29 mouse cellular contexts compared by ENCODE assay signal in genomic region chr2:156518306-156518705, GRCm38 (mm10). TPM values are rescaled to one million over a fixed set of nuclear protein-coding genes. Genes with fewer than 3 reads are reported as not detected.
A peak's percentile ranks its signal among the peaks of the same experiment; 100 is the strongest.
DNase-seq lines count a peak whose midpoint lies in the region; ATAC-seq and TF ChIP-seq lines count a peak whose summit lies in the region.
"Had no signal": no experiment of that assay in that cellular context is flagged by ENCODE, and none has a peak within 500 bp of the region (broad histone marks: within the 10 kb centered on the region; RNA-seq: fewer than 3 reads in every experiment).

No protein-coding gene starts in this region.

- no peak for ATAC-seq in embryonic facial prominence, embryonic 13.5 days (ENCODE audit: insufficient number of reproducible peaks, insufficient read depth, low FRiP score, low TSS enrichment, low read depth)
- ATAC-seq: activated CD4-positive, CD25-positive, alpha-beta regulatory T cell, adult 4 months; CD4-positive, CD25-positive, alpha-beta regulatory T cell, adult 4 months; forebrain, embryonic 15.5 days; forebrain, postnatal 0 days; Patski had no signal

- no peak for DNase-seq in embryonic facial prominence, embryonic 10.5 days (ENCODE audit: low spot score)
- peak; percentile 51 for DNase-seq in layer of hippocampus, adult 9-11 months
- DNase-seq in layer of hippocampus, adult 2 months (ENCODE audit: low spot score in 2 of 2), result no peak
- peak; percentile 57 to 58 for DNase-seq in right cerebral cortex, adult 2 months (ENCODE audit: low spot score in 2 of 2)
- no peak for DNase-seq in right cerebral cortex, postnatal 10 days (ENCODE audit: low spot score in 2 of 2)
- DNase-seq in left cerebral cortex, postnatal 10 days (ENCODE audit: extremely low spot score in 1 of 2, low spot score in 2 of 2), result no peak
- DNase-seq: adrenal gland, adult 8-10 months; adrenal gland, postnatal 14 days; adrenal gland, postnatal 36 days; B cell, adult 2 months; cerebellum, adult 11 months; cerebellum, adult 18-20 months; cerebellum, adult 8-10 months; cerebellum, adult 9-11 months; cerebellum, postnatal 14 days; cerebellum, postnatal 36 days; embryo, embryonic 11 days; forebrain, postnatal 0 days had no signal

- no peak overlapping the region for H3K4me2 ChIP-seq in embryonic facial prominence, embryonic 13.5 days
- H3K4me2 ChIP-seq: embryonic facial prominence, embryonic 12.5 days; embryonic facial prominence, embryonic 15.5 days; forebrain, embryonic 12.5 days; forebrain, embryonic 15.5 days had no signal

- H3K4me1 ChIP-seq in embryonic facial prominence, embryonic 13.5 days, result peaks cover 4% of the 10 kb centered on the region; the same call in 1 of the 2 replicates
- H3K4me1 ChIP-seq in embryonic facial prominence, embryonic 10.5 days, result peaks cover 5% of the 10 kb centered on the region; the same call in 1 of the 2 replicates
- H3K4me1 ChIP-seq: embryonic facial prominence, embryonic 12.5 days; embryonic facial prominence, embryonic 15.5 days; forebrain, embryonic 10.5 days; forebrain, embryonic 12.5 days; forebrain, embryonic 15.5 days had no signal

- peak overlapping the region; percentile 1; the same call in 1 of the 2 replicates for H3K9ac ChIP-seq in embryonic facial prominence, embryonic 13.5 days
- H3K9ac ChIP-seq: embryonic facial prominence, embryonic 12.5 days; embryonic facial prominence, embryonic 15.5 days; forebrain, embryonic 12.5 days; forebrain, embryonic 15.5 days; forebrain, postnatal 0 days had no signal

- H3K4me3 ChIP-seq in embryonic facial prominence, embryonic 13.5 days, result no peak overlapping the region
- no peak overlapping the region for H3K4me3 ChIP-seq in embryonic facial prominence, embryonic 10.5 days
- no peak overlapping the region for H3K4me3 ChIP-seq in layer of hippocampus, adult 2 months
- H3K4me3 ChIP-seq: embryonic facial prominence, embryonic 12.5 days; embryonic facial prominence, embryonic 15.5 days; erythroblast, embryonic 14.5 days; forebrain, embryonic 10.5 days; forebrain, embryonic 12.5 days; forebrain, embryonic 15.5 days had no signal

- intact Hi-C loops in left cerebral cortex, postnatal 10 days (cut with DNase I), result no loop called here

- 87% methylated on average over 6 of the region's 6 CpGs for WGBS in embryonic facial prominence, embryonic 13.5 days
- WGBS in embryonic facial prominence, embryonic 10.5 days, result 84% methylated on average over 6 of the region's 6 CpGs

- peaks cover 63% of the 10 kb centered on the region for H3K36me3 ChIP-seq in embryonic facial prominence, embryonic 13.5 days
- peaks cover 46% of the 10 kb centered on the region for H3K36me3 ChIP-seq in embryonic facial prominence, embryonic 10.5 days (replicated peaks)
- H3K36me3 ChIP-seq: G1E had no signal

- no peak for TF ChIP-seq CTCF in layer of hippocampus, adult 2 months (conservative IDR thresholded peaks at IDR 0.05)

- H3K9me3 ChIP-seq in embryonic facial prominence, embryonic 13.5 days, result no peaks in the 10 kb centered on the region
- no peaks in the 10 kb centered on the region for H3K9me3 ChIP-seq in embryonic facial prominence, embryonic 10.5 days
- H3K9me3 ChIP-seq: embryonic facial prominence, embryonic 12.5 days; embryonic facial prominence, embryonic 15.5 days; forebrain, embryonic 10.5 days; forebrain, embryonic 12.5 days; forebrain, embryonic 15.5 days; G1E had no signal

- H3K27ac ChIP-seq in embryonic facial prominence, embryonic 13.5 days, result no peak overlapping the region
- H3K27ac ChIP-seq in embryonic facial prominence, embryonic 10.5 days (replicated peaks), result no peak overlapping the region
- H3K27ac ChIP-seq in layer of hippocampus, adult 2 months, result no peak overlapping the region
- H3K27ac ChIP-seq: embryonic facial prominence, embryonic 12.5 days; embryonic facial prominence, embryonic 15.5 days; forebrain, embryonic 10.5 days; forebrain, embryonic 12.5 days; forebrain, embryonic 15.5 days had no signal

- H3K27me3 ChIP-seq in embryonic facial prominence, embryonic 13.5 days, result no peaks in the 10 kb centered on the region
- peaks cover 8% of the 10 kb centered on the region; the same call in 1 of the 2 replicates for H3K27me3 ChIP-seq in embryonic facial prominence, embryonic 10.5 days (replicated peaks; ENCODE audit: low read depth, poor library complexity, severe bottlenecking)
- H3K27me3 ChIP-seq: embryonic facial prominence, embryonic 12.5 days; embryonic facial prominence, embryonic 15.5 days; forebrain, embryonic 12.5 days; forebrain, embryonic 15.5 days; Patski had no signal

RNA-seq across cellular contexts. Expression of gene Aar2, which starts 29.1 kb away (rescaled TPM):
- 35.3 and 38.9 TPM in 2 replicates for polyA plus RNA-seq in embryonic facial prominence, embryonic 13.5 days (2015; fragmentation: Nextera tagmentation; extraction: Ambion mirVana)
- polyA plus RNA-seq in embryonic facial prominence, embryonic 10.5 days (2016; fragmentation: Nextera tagmentation; extraction: Ambion mirVana), result 50.7 and 53.9 TPM in 2 replicates
- 10 to 100 TPM; 35.6 to 39.0 TPM for total RNA-seq in layer of hippocampus, adult 2 months (2021)
- 10 to 100 TPM; 33.8 to 35.9 TPM for total RNA-seq in left cerebral cortex, postnatal 10 days (2021)

Comparison
In these comparisons a context has a peak if more than half of its experiments do, and no peak if none do; other contexts are left out.
1. DNase-seq: peak in layer of hippocampus, adult 9-11 months (single experiment) and right cerebral cortex, adult 2 months (2 of 2); none in embryonic facial prominence, embryonic 10.5 days (single experiment), layer of hippocampus, adult 2 months (0 of 2), right cerebral cortex, postnatal 10 days (0 of 2) and left cerebral cortex, postnatal 10 days (0 of 2).